Mouse (Mus musculus): ENCODE results near the gene Msi1. TPM values are rescaled to one million over a fixed set of nuclear protein-coding genes. Genes with fewer than 3 reads are reported as not detected.

Msi1 gene
- polyA plus RNA-seq, 1 experiment from 2014 or later = 4.3 TPM

DNA sequence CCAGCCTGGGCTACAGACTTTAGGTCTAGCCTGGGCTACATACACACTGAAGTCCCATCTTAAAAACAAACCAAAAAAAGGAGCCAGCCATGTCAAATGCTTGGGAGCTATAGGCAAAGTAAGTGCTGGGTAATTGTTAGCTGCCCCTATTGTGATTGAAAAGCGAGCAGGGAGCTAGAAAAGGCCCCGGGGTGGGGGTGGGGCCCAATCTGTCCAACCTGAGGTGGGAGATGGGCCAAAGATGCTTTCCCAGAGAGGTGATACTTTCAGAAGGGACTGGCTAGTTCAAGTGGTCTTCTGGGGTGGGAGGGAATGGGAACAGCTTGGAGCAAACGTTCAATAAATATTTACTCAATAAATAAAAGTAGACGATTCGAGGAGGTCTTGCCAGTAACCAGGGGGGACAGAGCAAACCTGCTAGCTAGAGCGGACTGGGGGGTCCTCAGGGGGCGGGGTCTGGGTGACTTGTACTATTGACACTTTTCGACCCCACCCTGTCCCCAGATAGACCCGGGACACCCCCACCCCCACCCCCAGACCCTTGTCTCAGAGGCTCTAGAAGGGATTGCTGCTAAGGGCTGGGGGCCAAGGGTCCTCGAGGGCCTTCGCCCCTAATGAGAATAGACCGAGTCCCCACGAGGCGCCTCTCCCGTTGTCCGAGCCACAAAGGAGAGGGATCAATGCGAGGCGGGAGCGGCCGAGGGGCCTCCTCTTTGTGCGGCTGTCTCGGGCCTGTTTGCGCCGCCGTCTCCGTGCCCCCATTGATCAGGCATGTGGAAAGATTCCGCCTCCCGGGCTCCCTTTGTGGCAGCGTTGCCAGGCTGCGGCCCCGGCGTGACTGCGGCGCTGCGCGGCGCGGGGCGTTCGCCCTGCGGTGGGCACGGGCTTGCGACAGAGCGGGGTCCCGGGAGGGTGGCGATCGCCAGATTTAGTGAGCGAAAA, 31.3 kb upstream of the Msi1 start:
- H3K27ac ChIP-seq (ENCODE audit: low read depth, low read length) = no peak overlapping the region
- H3K9me3 ChIP-seq (ENCODE audit: control insufficient read depth) = no peaks in the 10 kb centered on the region
- H3K27me3 ChIP-seq (replicated peaks; ENCODE audit: control insufficient read depth, insufficient read depth, low read length) = no peaks in the 10 kb centered on the region
- 6% methylated on average over 48 of the region's 48 CpGs for WGBS
- peak overlapping the region; percentile 23 for H3K9ac ChIP-seq (ENCODE audit: low read depth, low read length)
- H3K36me3 ChIP-seq (ENCODE audit: control insufficient read depth, insufficient read depth) = no peaks in the 10 kb centered on the region
- peak overlapping the region; percentile 60 for H3K4me2 ChIP-seq (replicated peaks; ENCODE audit: low read depth)
- no peak for ATAC-seq
- no peak for TF ChIP-seq CTCF (IDR thresholded peaks at IDR 0.05; ENCODE audit: low read depth)
- peak overlapping the region; percentile 15 for H3K4me3 ChIP-seq (ENCODE audit: low read depth, low read length)
- no peaks in the 10 kb centered on the region for H3K4me1 ChIP-seq (replicated peaks; ENCODE audit: control insufficient read depth, insufficient read depth, low read length)

DNA sequence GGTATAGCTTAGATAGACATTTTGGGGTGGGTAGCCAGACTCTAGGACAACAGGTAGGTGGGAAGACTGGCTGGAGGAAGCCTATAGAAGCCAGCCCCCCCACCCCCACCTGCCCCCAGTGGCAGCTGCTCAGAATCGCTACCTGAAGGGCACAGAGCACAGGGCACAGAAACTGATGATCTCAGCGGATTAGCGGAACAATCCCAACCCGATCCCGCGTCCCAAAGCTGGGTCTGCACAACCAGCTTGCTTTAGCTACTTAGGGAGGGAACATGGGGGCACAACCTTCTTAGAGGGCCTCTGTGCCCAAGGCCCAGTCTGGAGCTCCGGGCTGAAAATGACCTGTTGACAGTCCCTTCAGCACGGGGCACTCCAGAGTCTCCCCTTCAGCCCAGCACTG, 27.3 kb upstream of the Msi1 start:
- no peak for TF ChIP-seq CTCF (IDR thresholded peaks at IDR 0.05; ENCODE audit: low read depth)
- ATAC-seq = no peak

DNA sequence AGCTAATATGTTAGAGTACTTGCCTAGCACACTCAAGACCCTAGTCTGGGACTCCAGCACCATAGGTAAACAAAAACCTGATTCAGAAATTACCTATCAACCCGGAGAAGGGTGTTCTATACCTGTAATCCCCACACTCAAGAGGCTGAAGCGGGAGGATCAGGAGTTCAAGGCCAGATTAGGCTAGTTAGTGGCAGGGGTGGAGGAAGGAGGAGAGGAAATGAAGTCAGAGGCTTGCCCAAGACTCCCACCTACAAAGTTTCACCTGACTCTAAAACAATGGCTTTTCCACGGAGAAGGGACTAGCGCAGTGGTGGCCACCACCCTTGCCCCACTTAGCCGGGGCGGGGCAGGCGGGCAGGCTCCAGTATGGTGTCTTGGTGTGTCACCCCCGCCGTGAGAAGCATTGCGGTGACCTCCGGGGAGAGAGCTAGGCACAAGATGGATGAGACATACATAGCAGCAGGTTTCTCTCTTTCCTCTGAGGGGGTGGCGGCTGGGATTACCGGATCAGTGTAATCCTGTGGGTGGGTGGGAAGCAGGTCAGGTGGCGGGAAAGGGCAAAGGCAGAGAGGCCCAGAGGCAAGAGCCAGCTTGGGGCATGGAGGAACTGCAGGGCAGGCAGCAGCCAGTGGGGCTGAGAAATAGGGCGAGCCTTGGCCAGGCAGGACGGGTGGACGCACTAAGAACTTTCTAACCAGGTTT, 25.8 kb upstream of the Msi1 start:
- 31% methylated on average over 17 of the region's 17 CpGs for WGBS
- peak; percentile 29; the same call in 1 of the 2 replicates for ATAC-seq
- H3K27me3 ChIP-seq (replicated peaks; ENCODE audit: control insufficient read depth, insufficient read depth, low read length) = no peaks in the 10 kb centered on the region
- H3K4me2 ChIP-seq (replicated peaks; ENCODE audit: low read depth) = peak overlapping the region; percentile 57
- no peaks in the 10 kb centered on the region for H3K9me3 ChIP-seq (ENCODE audit: control insufficient read depth)
- no peak overlapping the region for H3K27ac ChIP-seq (ENCODE audit: low read depth, low read length)
- no peak for TF ChIP-seq CTCF (IDR thresholded peaks at IDR 0.05; ENCODE audit: low read depth)
- peak overlapping the region; percentile 2; the same call in 1 of the 2 replicates for H3K4me3 ChIP-seq (ENCODE audit: low read depth, low read length)
- no peaks in the 10 kb centered on the region; the same call in 1 of the 2 replicates for H3K4me1 ChIP-seq (replicated peaks; ENCODE audit: control insufficient read depth, insufficient read depth, low read length)
- no peak overlapping the region for H3K9ac ChIP-seq (ENCODE audit: low read depth, low read length)
- no peaks in the 10 kb centered on the region for H3K36me3 ChIP-seq (ENCODE audit: control insufficient read depth, insufficient read depth)

More for the DNA sequence above, 27.3 kb upstream of the Msi1 start:
- Histone ChIP-seq H3K36me3 (ENCODE audit: control insufficient read depth, insufficient read depth) (no peaks in the 10 kb centered on the region), H3K27me3 (replicated peaks; ENCODE audit: control insufficient read depth, insufficient read depth, low read length) (no peaks in the 10 kb centered on the region), H3K4me2 (replicated peaks; ENCODE audit: low read depth) (no peak overlapping the region), H3K4me3 (ENCODE audit: low read depth, low read length) (no peak overlapping the region), H3K9ac (ENCODE audit: low read depth, low read length) (no peak overlapping the region), H3K9me3 (ENCODE audit: control insufficient read depth) (no peaks in the 10 kb centered on the region), H3K4me1 (replicated peaks; ENCODE audit: control insufficient read depth, insufficient read depth, low read length) (no peaks in the 10 kb centered on the region; the same call in 1 of the 2 replicates), H3K27ac (ENCODE audit: low read depth, low read length) (no peak overlapping the region)
- WGBS = 94% methylated on average over 8 of the region's 8 CpGs

DNA sequence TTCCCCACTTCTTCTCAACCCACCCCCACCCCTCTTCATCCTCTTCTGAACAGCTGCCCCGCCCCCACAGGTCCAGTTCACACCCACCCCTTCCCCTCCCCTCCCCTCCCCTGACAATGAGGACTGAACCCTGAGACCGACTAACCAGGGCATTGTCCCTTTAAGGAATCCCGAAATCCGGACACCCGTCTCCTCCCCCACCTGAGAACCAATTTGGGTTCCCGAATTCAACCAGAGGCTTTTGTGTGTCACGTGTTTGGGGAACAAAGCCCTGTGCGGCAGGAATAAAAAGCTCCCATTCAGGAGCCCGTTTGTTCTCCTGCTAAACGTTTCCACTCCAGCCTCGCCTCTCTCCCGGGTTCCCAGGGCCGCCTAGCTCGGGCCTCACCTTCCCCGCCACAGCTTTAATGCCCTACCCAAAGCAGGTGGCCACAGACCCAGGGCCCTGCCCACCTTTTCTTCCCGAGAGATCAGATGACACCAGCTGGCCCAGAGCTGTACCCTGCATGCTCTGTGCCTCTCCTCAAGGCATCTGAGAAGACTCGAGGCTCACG, 25.1 kb upstream of the Msi1 start:
- ATAC-seq = peak; percentile 52
- Histone ChIP-seq H3K27ac (ENCODE audit: low read depth, low read length) (no peak overlapping the region), H3K27me3 (replicated peaks; ENCODE audit: control insufficient read depth, insufficient read depth, low read length) (no peaks in the 10 kb centered on the region), H3K9me3 (ENCODE audit: control insufficient read depth) (no peaks in the 10 kb centered on the region), H3K4me2 (replicated peaks; ENCODE audit: low read depth) (peak overlapping the region; percentile 57), H3K9ac (ENCODE audit: low read depth, low read length) (no peak overlapping the region), H3K4me1 (replicated peaks; ENCODE audit: control insufficient read depth, insufficient read depth, low read length) (no peaks in the 10 kb centered on the region; the same call in 1 of the 2 replicates), H3K36me3 (ENCODE audit: control insufficient read depth, insufficient read depth) (no peaks in the 10 kb centered on the region), H3K4me3 (ENCODE audit: low read depth, low read length) (peak overlapping the region; percentile 2; the same call in 1 of the 2 replicates)
- WGBS = 3% methylated on average over 18 of the region's 18 CpGs
- no peak for TF ChIP-seq CTCF (IDR thresholded peaks at IDR 0.05; ENCODE audit: low read depth)

DNA sequence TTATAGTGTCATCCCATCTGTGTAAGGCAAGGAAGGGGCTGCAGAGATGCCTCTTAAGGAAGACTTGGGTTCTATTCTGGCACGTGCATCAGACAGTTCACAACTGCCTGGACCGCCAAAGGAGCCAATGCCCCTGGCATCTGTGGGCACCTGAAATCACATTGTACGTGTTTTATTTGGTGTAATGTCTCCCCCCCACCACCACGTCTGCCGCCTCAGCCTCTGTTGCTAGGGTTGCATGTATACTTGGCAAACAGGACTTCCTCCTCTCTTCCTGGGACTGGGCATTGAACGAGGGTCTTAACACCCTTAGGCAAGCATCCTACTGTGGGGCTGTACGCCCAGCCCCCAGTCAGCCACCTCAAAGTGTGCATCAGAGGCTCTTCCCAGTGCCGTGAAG, 24.2 kb upstream of the Msi1 start:
- Histone ChIP-seq H3K9me3 (ENCODE audit: control insufficient read depth) (no peaks in the 10 kb centered on the region), H3K36me3 (ENCODE audit: control insufficient read depth, insufficient read depth) (no peaks in the 10 kb centered on the region), H3K27ac (ENCODE audit: low read depth, low read length) (no peak overlapping the region), H3K9ac (ENCODE audit: low read depth, low read length) (no peak overlapping the region), H3K4me3 (ENCODE audit: low read depth, low read length) (no peak overlapping the region), H3K4me1 (replicated peaks; ENCODE audit: control insufficient read depth, insufficient read depth, low read length) (no peaks in the 10 kb centered on the region; the same call in 1 of the 2 replicates), H3K27me3 (replicated peaks; ENCODE audit: control insufficient read depth, insufficient read depth, low read length) (no peaks in the 10 kb centered on the region), H3K4me2 (replicated peaks; ENCODE audit: low read depth) (no peak overlapping the region)
- WGBS = 80% methylated on average over 8 of the region's 8 CpGs
- ATAC-seq = no peak
- no peak for TF ChIP-seq CTCF (IDR thresholded peaks at IDR 0.05; ENCODE audit: low read depth)

DNA sequence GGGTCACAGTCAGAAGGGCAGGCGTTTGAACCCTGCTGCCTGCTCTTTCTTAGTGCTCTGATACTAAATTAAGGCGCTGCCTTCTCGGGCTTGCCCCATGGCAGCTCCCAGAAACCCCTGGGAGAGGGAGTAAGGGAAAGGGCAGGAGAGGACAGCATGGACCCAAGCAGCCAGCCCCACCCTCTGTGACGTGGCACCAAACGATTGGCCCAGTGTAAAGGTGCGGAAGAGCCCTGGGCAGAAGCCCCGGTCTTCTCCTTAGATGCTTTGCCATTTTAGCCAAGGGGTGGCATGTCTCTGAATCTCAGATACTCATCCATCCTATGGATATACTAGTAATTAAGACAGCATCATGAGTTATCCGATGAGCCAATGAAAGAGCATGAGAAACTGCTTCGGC, 21.3 kb upstream of the Msi1 start:
- no peak overlapping the region for H3K9ac ChIP-seq (ENCODE audit: low read depth, low read length)
- no peak overlapping the region for H3K4me3 ChIP-seq (ENCODE audit: low read depth, low read length)
- WGBS = 26% methylated on average over 9 of the region's 9 CpGs
- H3K9me3 ChIP-seq (ENCODE audit: control insufficient read depth) = no peaks in the 10 kb centered on the region
- H3K36me3 ChIP-seq (ENCODE audit: control insufficient read depth, insufficient read depth) = no peaks in the 10 kb centered on the region
- no peak overlapping the region for H3K27ac ChIP-seq (ENCODE audit: low read depth, low read length)
- no peaks in the 10 kb centered on the region; the same call in 1 of the 2 replicates for H3K4me1 ChIP-seq (replicated peaks; ENCODE audit: control insufficient read depth, insufficient read depth, low read length)
- H3K4me2 ChIP-seq (replicated peaks; ENCODE audit: low read depth) = 0 out of 2 replicates have a peak overlapping the region, but pooled peaks have one; percentile 21
- TF ChIP-seq CTCF (IDR thresholded peaks at IDR 0.05; ENCODE audit: low read depth) = no peak
- 0 out of 2 replicates have a peak, but pooled peaks have one; percentile 36 for ATAC-seq
- H3K27me3 ChIP-seq (replicated peaks; ENCODE audit: control insufficient read depth, insufficient read depth, low read length) = no peaks in the 10 kb centered on the region
